Mouse (Mus musculus) CH12.LX (cell line): Measurements from ENCODE around the gene Dck. TPM values are rescaled to one million over a fixed set of nuclear protein-coding genes. Genes with fewer than 3 reads are reported as not detected.
A peak's percentile ranks its signal among the peaks of the same experiment; 100 is the strongest.

Experiments
- DNase-seq: peaks from one replicate; pipeline ENCODE4 v3.0.0-alpha.2; 2013; ENCODE audit errors: extremely low read depth
- H3K27ac ChIP-seq: 2 replicates; pipeline ENCODE4 v1.5.1; 2012; ENCODE audit warnings: low read depth, mild to moderate bottlenecking, control low read depth, moderate library complexity; ENCODE audit not compliant: insufficient read depth
- H3K27me3 ChIP-seq: replicated peaks from 2 replicates; pipeline ENCODE3; 2012; ENCODE audit warnings: inconsistent platforms
- H3K36me3 ChIP-seq, 2 experiments: replicated peaks in 1 of 2; 2 replicates each; pipeline versions ENCODE3 to v1.6.1; 2012; ENCODE audit warnings: inconsistent platforms in 1 of 2, low read length in 1 of 2, mild to moderate bottlenecking in 1 of 2, mixed read lengths in 1 of 2, moderate library complexity in 1 of 2; ENCODE audit not compliant: control insufficient read depth in 1 of 2, insufficient read depth in 1 of 2
- H3K4me1 ChIP-seq, 2 experiments: 2 replicates each; pipeline ENCODE4 v1.6.1; 2012; ENCODE audit warnings: inconsistent platforms in 1 of 2, moderate library complexity in 1 of 2; ENCODE audit not compliant: insufficient read depth in 2 of 2, control insufficient read depth in 1 of 2
- H3K4me2 ChIP-seq: 2 replicates; pipeline ENCODE4 v1.6.1; 2012; ENCODE audit warnings: low read depth, mild to moderate bottlenecking, control low read depth; ENCODE audit not compliant: poor library complexity, insufficient read depth, severe bottlenecking
- H3K4me3 ChIP-seq, 3 experiments: fragments of 150-350 bp in 1 of 3; sonication (generic) in 1 of 3; replicated peaks in 1 of 3; 2 replicates each; pipeline versions ENCODE3 to v1.5.1; 2011 to 2012; ENCODE audit warnings: low read depth in 2 of 3, low read length in 2 of 3, mild to moderate bottlenecking in 2 of 3, moderate library complexity in 2 of 3, control low read depth in 1 of 3, improper control_type of control experiment in 1 of 3, inconsistent platforms in 1 of 3, mixed read lengths in 1 of 3; ENCODE audit not compliant: poor library complexity in 1 of 3
- H3K79me2 ChIP-seq: replicated peaks from 2 replicates; pipeline ENCODE4 v1.6.1; 2012; ENCODE audit warnings: mild to moderate bottlenecking, moderate library complexity; ENCODE audit not compliant: control insufficient read depth, poor library complexity, insufficient read depth, severe bottlenecking; ENCODE audit errors: extremely low read depth
- H3K9ac ChIP-seq: 2 replicates; pipeline ENCODE4 v1.6.1; 2012; ENCODE audit warnings: low read depth, mild to moderate bottlenecking, control low read depth, moderate library complexity; ENCODE audit not compliant: insufficient read depth
- H3K9me3 ChIP-seq: replicated peaks from 2 replicates; pipeline ENCODE3; 2012; ENCODE audit warnings: low read length, inconsistent platforms, mixed read lengths
- BHLHE40 ChIP-seq: IDR thresholded peaks from 2 replicates; pipeline ENCODE4 v1.6.1; 2011; ENCODE audit warnings: mild to moderate bottlenecking, low read depth, low read length, improper control_type of control experiment
- CHD2 ChIP-seq: IDR thresholded peaks from 2 replicates; pipeline ENCODE4 v1.6.1; 2011; ENCODE audit warnings: low read length, improper control_type of control experiment
- CTCF ChIP-seq, 2 experiments: IDR thresholded peaks in 1 of 2; conservative IDR thresholded peaks in 1 of 2; 2 replicates each; pipeline ENCODE4 v1.5.1; 2011 to 2012; ENCODE audit warnings: low read depth in 2 of 2, low read length in 2 of 2, improper control_type of control experiment in 1 of 2, inconsistent platforms in 1 of 2, mild to moderate bottlenecking in 1 of 2, moderate library complexity in 1 of 2
- E2F4 ChIP-seq: IDR thresholded peaks from 2 replicates; pipeline ENCODE4 v1.6.1; 2011; ENCODE audit warnings: low read depth, low read length, improper control_type of control experiment; ENCODE audit not compliant: insufficient replicate concordance
- ETS1 ChIP-seq: conservative IDR thresholded peaks from 2 replicates; pipeline ENCODE4 v1.6.1; 2012; ENCODE audit warnings: low read depth, mild to moderate bottlenecking, inconsistent platforms, low read length, improper control_type of control experiment, moderate library complexity
- IRF4 ChIP-seq: IDR thresholded peaks from 2 replicates; pipeline ENCODE4 v1.6.1; 2014; ENCODE audit warnings: low read depth, mild to moderate bottlenecking, inconsistent platforms, low read length, improper control_type of control experiment
- KAT2A ChIP-seq: IDR thresholded peaks from 2 replicates; pipeline ENCODE4 v1.6.1; 2012; ENCODE audit warnings: low read length, improper control_type of control experiment, inconsistent platforms; ENCODE audit not compliant: insufficient replicate concordance
- MAX ChIP-seq: IDR thresholded peaks from 2 replicates; pipeline ENCODE4 v1.6.1; 2011; ENCODE audit warnings: low read length, improper control_type of control experiment
- MAZ ChIP-seq: IDR thresholded peaks from 2 replicates; pipeline ENCODE4 v1.6.1; 2012; ENCODE audit warnings: low read depth, mild to moderate bottlenecking, inconsistent platforms, low read length, improper control_type of control experiment, moderate library complexity
- MXI1 ChIP-seq: IDR thresholded peaks from 2 replicates; pipeline ENCODE4 v1.6.1; 2011; ENCODE audit warnings: mild to moderate bottlenecking, low read depth, low read length, improper control_type of control experiment
- MYC ChIP-seq: IDR thresholded peaks from 2 replicates; pipeline ENCODE4 v1.6.1; 2011; ENCODE audit warnings: low read depth, mild to moderate bottlenecking, improper control_type of control experiment, low read length
- NELFE ChIP-seq: IDR thresholded peaks from 2 replicates; pipeline ENCODE4 v1.6.1; 2011; ENCODE audit warnings: low read depth, low read length, improper control_type of control experiment
- NRF1 ChIP-seq: IDR thresholded peaks from 2 replicates; pipeline ENCODE4 v1.6.1; 2014; ENCODE audit warnings: low read depth, mild to moderate bottlenecking, inconsistent platforms, low read length, improper control_type of control experiment, moderate library complexity
- POLR2A ChIP-seq: IDR thresholded peaks from 2 replicates; pipeline ENCODE4 v1.6.1; 2011; ENCODE audit warnings: low read depth, mild to moderate bottlenecking, improper control_type of control experiment, low read length
- POLR2AphosphoS2 ChIP-seq: IDR thresholded peaks from 2 replicates; pipeline ENCODE4 v1.6.1; 2011; ENCODE audit warnings: low read depth, low read length, improper control_type of control experiment
- RCOR1 ChIP-seq: conservative IDR thresholded peaks from 2 replicates; pipeline ENCODE4 v1.6.1; 2012; ENCODE audit warnings: low read depth, mild to moderate bottlenecking, inconsistent platforms, low read length, improper control_type of control experiment
- SIN3A ChIP-seq: IDR thresholded peaks from 2 replicates; pipeline ENCODE4 v1.6.1; 2012; ENCODE audit warnings: low read length, improper control_type of control experiment, inconsistent platforms
- TBP ChIP-seq: conservative IDR thresholded peaks from 2 replicates; pipeline ENCODE4 v1.6.1; 2011; ENCODE audit warnings: low read depth, low read length, improper control_type of control experiment
- TCF12 ChIP-seq: IDR thresholded peaks from 2 replicates; pipeline ENCODE4 v1.6.1; 2014; ENCODE audit warnings: low read depth, mild to moderate bottlenecking, inconsistent platforms, low read length, improper control_type of control experiment
- USF1 ChIP-seq: IDR thresholded peaks from 2 replicates; pipeline ENCODE4 v1.6.1; 2014; ENCODE audit warnings: low read depth, mild to moderate bottlenecking, inconsistent platforms, low read length, improper control_type of control experiment
- USF2 ChIP-seq: conservative IDR thresholded peaks from 2 replicates; pipeline ENCODE4 v1.6.1; 2011; ENCODE audit warnings: low read depth, low read length, improper control_type of control experiment
- ZMIZ1 ChIP-seq: IDR thresholded peaks from 2 replicates; pipeline ENCODE4 v1.6.1; 2012; ENCODE audit warnings: low read depth, mild to moderate bottlenecking, inconsistent platforms, low read length, improper control_type of control experiment
- ZNF384 ChIP-seq: IDR thresholded peaks from 2 replicates; pipeline ENCODE4 v1.6.1; 2012; ENCODE audit warnings: low read depth, low read length, improper control_type of control experiment, inconsistent platforms
- dilution Hi-C: fragments of 300-500 bp; cut with MboI; formaldehyde crosslinking; loops from 2 replicates; pipeline ENCODE4 v1.14.3; 2020; ENCODE audit warnings: low sequenced_read_pairs; ENCODE audit not compliant: extremely low pct_unique_long_range_greater_than_20kb, extremely low pct_ligation_motif_present
- in situ Hi-C: fragments of 300-500 bp; cut with MboI; formaldehyde crosslinking; loops from 3 replicates; pipeline ENCODE4 v1.14.3; 2019; ENCODE audit warnings: low sequenced_read_pairs, low pct_ligation_motif_present, low pct_unique_long_range_greater_than_20kb, mixed read lengths
- polyA plus RNA-seq: library from polyadenylated mRNA; unstranded; fragments of >175 nt; gene quantifications from 2 replicates; pipeline ENCODE4 v1.2.1, GENCODE M21; 2012; ENCODE audit warnings: low read depth; ENCODE audit not compliant: insufficient read length
- total RNA-seq, 2 experiments: library from RNA; depleted of rRNA; stranded (reverse); fragments of 300-350 nt in 1 of 2; fragments of >200 nt in 1 of 2; gene quantifications; 2 replicates each; pipeline ENCODE4 v1.2.3; 2012 to 2014

Gene Dck
- 13.7 and 15.4 TPM in 2 replicates for total RNA-seq (2012; rRNA removed)
- 31.2 and 33.9 TPM in 2 replicates for total RNA-seq (2014; rRNA removed)
- polyA plus RNA-seq, result 20.9 and 25.5 TPM in 2 replicates

- Histone ChIP-seq H3K9me3 (no peaks in the 10 kb centered on the region), H3K27me3 (no peaks in the 10 kb centered on the region), H3K4me3 (peak within 1 kb of the TSS; percentile 81 to 96 (median 91)), H3K4me2 (peak within 1 kb of the TSS; percentile 91), H3K79me2 (no peaks in the 10 kb centered on the region; the same call in 1 of the 2 replicates), H3K9ac (peak within 1 kb of the TSS; percentile 75), H3K4me1 (peaks cover 2 to 27% of the 10 kb centered on the region in 2 experiments; a peak in 3 of 4 replicates), H3K36me3 (peaks cover 3 to 16% of the 10 kb centered on the region in 2 experiments), H3K27ac (peak within 1 kb of the TSS; percentile 29; the same call in 1 of the 2 replicates)
- TF ChIP-seq MAZ (0 out of 2 replicates have a peak, but pooled peaks have one; percentile 58), NELFE (peak; percentile 80), CTCF (conservative IDR thresholded peaks at IDR 0.05 in 1 of 2, IDR thresholded peaks at IDR 0.05 in 1 of 2; ENCODE audit: low read depth in 2 of 2, low read length in 2 of 2) (no peak), USF2 (no peak), IRF4 (peak; percentile 24; the same call in 1 of the 2 replicates), E2F4 (peak; percentile 83; the same call in 1 of the 2 replicates), BHLHE40 (peak; percentile 77), ZMIZ1 (peak; percentile 50; the same call in 1 of the 2 replicates), RCOR1 (no peak), ETS1 (peak; percentile 19; the same call in 1 of the 2 replicates), MYC (0 out of 2 replicates have a peak, but pooled peaks have one; percentile 11), POLR2AphosphoS2 (peak; percentile 83), TCF12 (peak; percentile 61), POLR2A (peak; percentile 91), KAT2A (0 out of 2 replicates have a peak, but pooled peaks have one; percentile 22), MXI1 (peak; percentile 80), CHD2 (peak; percentile 89), SIN3A (peak; percentile 62), TBP (peak; percentile 45; the same call in 1 of the 2 replicates), USF1 (no peak), ZNF384 (no peak), NRF1 (peak; percentile 78), MAX (peak; percentile 23; the same call in 1 of the 2 replicates)
- dilution Hi-C loops, result no loop called here
- DNase-seq, result peak; percentile 98
- in situ Hi-C loops, result no loop called here
Observed at GRCm38 (mm10) chr5:88764987-88765481, at the start of gene Dck. Dck (plus strand) TSS chr5:88764996.
